Mouse (Mus musculus): ENCODE data around the gene Ntng1. TPM values are rescaled to one million over a fixed set of nuclear protein-coding genes. Genes with fewer than 3 reads are reported as not detected.

Gene Ntng1
- polyA plus RNA-seq, 2 experiments, result 5.7 to 7.4 TPM

- Histone ChIP-seq H3K36me3 (ENCODE audit: control insufficient read depth, insufficient read depth, low read length) (no peaks in the 10 kb centered on the region), H3K9ac (ENCODE audit: low read depth, low read length, severe bottlenecking) (no peak overlapping the region), H3K4me1 (ENCODE audit: control insufficient read depth, insufficient read depth, low read length) (no peaks in the 10 kb centered on the region), H3K4me3 (replicated peaks; ENCODE audit: low read length) (no peak overlapping the region), H3K27ac (replicated peaks; ENCODE audit: low read depth, low read length) (no peak overlapping the region), H3K4me2 (replicated peaks; ENCODE audit: low read depth, low read length, severe bottlenecking) (no peak overlapping the region), H3K9me3 (ENCODE audit: control insufficient read depth, low read length) (no peaks in the 10 kb centered on the region), H3K27me3 (ENCODE audit: control insufficient read depth, insufficient read depth, low read length) (no peaks in the 10 kb centered on the region)
- no peak for DNase-seq (ENCODE audit: low spot score)
- TF ChIP-seq POLR2A (IDR thresholded peaks at IDR 0.05; ENCODE audit: borderline replicate concordance, extremely low read depth, insufficient read depth, insufficient read length), result no peak
- 82% methylated on average over 3 of the region's 3 CpGs for WGBS
- no peak for ATAC-seq (ENCODE audit: low FRiP score, low read depth)
Observed at GRCm38 (mm10) chr3:110094003-110094402, 49.8 kb downstream of the Ntng1 start.

GRCm38 (mm10) chr3:110092521-110092920, 51.3 kb downstream of the Ntng1 start:
- no peaks in the 10 kb centered on the region for H3K4me1 ChIP-seq (ENCODE audit: control insufficient read depth, insufficient read depth, low read length)
- no peak overlapping the region for H3K9ac ChIP-seq (ENCODE audit: low read depth, low read length, severe bottlenecking)
- 85% methylated on average over 3 of the region's 3 CpGs for WGBS
- H3K27ac ChIP-seq (replicated peaks; ENCODE audit: low read depth, low read length), result no peak overlapping the region
- H3K36me3 ChIP-seq (ENCODE audit: control insufficient read depth, insufficient read depth, low read length), result no peaks in the 10 kb centered on the region
- DNase-seq (ENCODE audit: low spot score) (no peak), ATAC-seq (ENCODE audit: low FRiP score, low read depth) (no peak)
- no peaks in the 10 kb centered on the region for H3K9me3 ChIP-seq (ENCODE audit: control insufficient read depth, low read length)
- H3K4me2 ChIP-seq (replicated peaks; ENCODE audit: low read depth, low read length, severe bottlenecking), result no peak overlapping the region
- no peaks in the 10 kb centered on the region for H3K27me3 ChIP-seq (ENCODE audit: control insufficient read depth, insufficient read depth, low read length)
- no peak overlapping the region for H3K4me3 ChIP-seq (replicated peaks; ENCODE audit: low read length)
- TF ChIP-seq POLR2A (IDR thresholded peaks at IDR 0.05; ENCODE audit: borderline replicate concordance, extremely low read depth, insufficient read depth, insufficient read length), result no peak

GRCm38 (mm10) chr3:110087189-110087588, 56.6 kb downstream of the Ntng1 start:
- ATAC-seq (ENCODE audit: low FRiP score, low read depth), result no peak
- Histone ChIP-seq H3K36me3 (ENCODE audit: control insufficient read depth, insufficient read depth, low read length) (no peaks in the 10 kb centered on the region), H3K9ac (ENCODE audit: low read depth, low read length, severe bottlenecking) (no peak overlapping the region), H3K4me3 (replicated peaks; ENCODE audit: low read length) (no peak overlapping the region), H3K9me3 (ENCODE audit: control insufficient read depth, low read length) (no peaks in the 10 kb centered on the region), H3K4me2 (replicated peaks; ENCODE audit: low read depth, low read length, severe bottlenecking) (no peak overlapping the region), H3K27ac (replicated peaks; ENCODE audit: low read depth, low read length) (no peak overlapping the region), H3K27me3 (ENCODE audit: control insufficient read depth, insufficient read depth, low read length) (no peaks in the 10 kb centered on the region), H3K4me1 (ENCODE audit: control insufficient read depth, insufficient read depth, low read length) (no peaks in the 10 kb centered on the region)
- TF ChIP-seq POLR2A (IDR thresholded peaks at IDR 0.05; ENCODE audit: borderline replicate concordance, extremely low read depth, insufficient read depth, insufficient read length), result no peak
- 87% methylated on average over 6 of the region's 6 CpGs for whole genome bisulfite sequencing
- no peak for DNase-seq (ENCODE audit: low spot score)

- Histone ChIP-seq H3K4me3 (replicated peaks; ENCODE audit: low read length) (no peak overlapping the region), H3K27ac (replicated peaks; ENCODE audit: low read depth, low read length) (no peak overlapping the region), H3K27me3 (ENCODE audit: control insufficient read depth, insufficient read depth, low read length) (no peaks in the 10 kb centered on the region), H3K9me3 (ENCODE audit: control insufficient read depth, low read length) (no peaks in the 10 kb centered on the region), H3K9ac (ENCODE audit: low read depth, low read length, severe bottlenecking) (no peak overlapping the region), H3K4me1 (ENCODE audit: control insufficient read depth, insufficient read depth, low read length) (no peaks in the 10 kb centered on the region), H3K36me3 (ENCODE audit: control insufficient read depth, insufficient read depth, low read length) (no peaks in the 10 kb centered on the region), H3K4me2 (replicated peaks; ENCODE audit: low read depth, low read length, severe bottlenecking) (no peak overlapping the region)
- DNase-seq (ENCODE audit: low spot score), result no peak
- TF ChIP-seq POLR2A (IDR thresholded peaks at IDR 0.05; ENCODE audit: borderline replicate concordance, extremely low read depth, insufficient read depth, insufficient read length), result no peak
- no peak for ATAC-seq (ENCODE audit: low FRiP score, low read depth)
- 62% methylated on average over 2 of the region's 2 CpGs for WGBS
Observed at GRCm38 (mm10) chr3:110085336-110085735, 58.5 kb downstream of the Ntng1 start.

- H3K36me3 ChIP-seq (ENCODE audit: control insufficient read depth, insufficient read depth, low read length), result no peaks in the 10 kb centered on the region
Observed at GRCm38 (mm10) chr3:110064709-110065256, 79.0 kb downstream of the Ntng1 start.

GRCm38 (mm10) chr3:110055915-110056314, 87.9 kb downstream of the Ntng1 start:
- H3K27me3 ChIP-seq (ENCODE audit: control insufficient read depth, insufficient read depth, low read length), result no peaks in the 10 kb centered on the region
- no peak for TF ChIP-seq POLR2A (IDR thresholded peaks at IDR 0.05; ENCODE audit: borderline replicate concordance, extremely low read depth, insufficient read depth, insufficient read length)
- H3K4me3 ChIP-seq (replicated peaks; ENCODE audit: low read length), result no peak overlapping the region
- H3K9me3 ChIP-seq (ENCODE audit: control insufficient read depth, low read length), result no peaks in the 10 kb centered on the region; the same call in 1 of the 2 replicates
- DNase-seq (ENCODE audit: low spot score), result no peak
- no peaks in the 10 kb centered on the region for H3K4me1 ChIP-seq (ENCODE audit: control insufficient read depth, insufficient read depth, low read length)
- H3K9ac ChIP-seq (ENCODE audit: low read depth, low read length, severe bottlenecking), result no peak overlapping the region
- no peak for ATAC-seq (ENCODE audit: low FRiP score, low read depth)
- no peak overlapping the region for H3K27ac ChIP-seq (replicated peaks; ENCODE audit: low read depth, low read length)
- H3K4me2 ChIP-seq (replicated peaks; ENCODE audit: low read depth, low read length, severe bottlenecking), result no peak overlapping the region
- 59% methylated on average over 6 of the region's 6 CpGs for WGBS
- H3K36me3 ChIP-seq (ENCODE audit: control insufficient read depth, insufficient read depth, low read length), result no peaks in the 10 kb centered on the region

More at GRCm38 (mm10) chr3:110064709-110065256, 79.0 kb downstream of the Ntng1 start:
- no peak overlapping the region for H3K4me3 ChIP-seq (replicated peaks; ENCODE audit: low read length)
- H3K9me3 ChIP-seq (ENCODE audit: control insufficient read depth, low read length), result no peaks in the 10 kb centered on the region
- no peak for TF ChIP-seq POLR2A (IDR thresholded peaks at IDR 0.05; ENCODE audit: borderline replicate concordance, extremely low read depth, insufficient read depth, insufficient read length)
- H3K27me3 ChIP-seq (ENCODE audit: control insufficient read depth, insufficient read depth, low read length), result no peaks in the 10 kb centered on the region
- DNase-seq (ENCODE audit: low spot score) (no peak), ATAC-seq (ENCODE audit: low FRiP score, low read depth) (no peak)
- H3K9ac ChIP-seq (ENCODE audit: low read depth, low read length, severe bottlenecking), result no peak overlapping the region
- no peak overlapping the region for H3K27ac ChIP-seq (replicated peaks; ENCODE audit: low read depth, low read length)
- H3K4me1 ChIP-seq (ENCODE audit: control insufficient read depth, insufficient read depth, low read length), result no peaks in the 10 kb centered on the region
- no peak overlapping the region for H3K4me2 ChIP-seq (replicated peaks; ENCODE audit: low read depth, low read length, severe bottlenecking)
- WGBS, result 46% methylated on average over 6 of the region's 6 CpGs
